ENCODE assay signal across 8 mouse cellular contexts in genomic region chr8:93626807-93627526, GRCm38 (mm10).
A peak's percentile ranks its signal among the peaks of the same experiment; 100 is the strongest.
DNase-seq lines count a peak whose midpoint lies in the region; ATAC-seq and TF ChIP-seq lines count a peak whose summit lies in the region.

No protein-coding gene starts in this region.

- no peak for TF ChIP-seq CTCF in kidney, postnatal 0 days (IDR thresholded peaks at IDR 0.05; ENCODE audit: low read depth)
- TF ChIP-seq CTCF in forebrain, postnatal 0 days (IDR thresholded peaks at IDR 0.05; ENCODE audit: low read depth) = no peak

- peak overlapping the region; percentile 9 for H3K4me2 ChIP-seq in kidney, postnatal 0 days (ENCODE audit: low read length)
- H3K4me2 ChIP-seq in forebrain, postnatal 0 days (ENCODE audit: low read depth) = peak overlapping the region; percentile 25
- peak overlapping the region; percentile 41 for H3K4me2 ChIP-seq in hindbrain, embryonic 15.5 days

- no peak overlapping the region for H3K4me3 ChIP-seq in kidney, postnatal 0 days (replicated peaks; ENCODE audit: low read depth, low read length)
- no peak overlapping the region for H3K4me3 ChIP-seq in forebrain, postnatal 0 days (ENCODE audit: low read depth, low read length)
- peak overlapping the region; percentile 6; the same call in 1 of the 2 replicates for H3K4me3 ChIP-seq in hindbrain, embryonic 15.5 days

- no peak overlapping the region for H3K9ac ChIP-seq in kidney, postnatal 0 days (ENCODE audit: low read depth, low read length)
- H3K9ac ChIP-seq in forebrain, postnatal 0 days = 0 out of 2 replicates have a peak overlapping the region, but pooled peaks have one; percentile 22
- H3K9ac ChIP-seq in hindbrain, embryonic 15.5 days = no peak overlapping the region

- no peaks in the 10 kb centered on the region for H3K9me3 ChIP-seq in kidney, postnatal 0 days (replicated peaks; ENCODE audit: low read length)
- no peaks in the 10 kb centered on the region for H3K9me3 ChIP-seq in forebrain, postnatal 0 days (ENCODE audit: low read length)
- no peaks in the 10 kb centered on the region for H3K9me3 ChIP-seq in hindbrain, embryonic 15.5 days

- no peaks in the 10 kb centered on the region for H3K27me3 ChIP-seq in kidney, postnatal 0 days (ENCODE audit: insufficient read depth, low read length)
- no peaks in the 10 kb centered on the region for H3K27me3 ChIP-seq in forebrain, postnatal 0 days (ENCODE audit: insufficient read depth, low read length)
- no peaks in the 10 kb centered on the region for H3K27me3 ChIP-seq in hindbrain, embryonic 15.5 days

- ATAC-seq in kidney, postnatal 0 days (replicated peaks; ENCODE audit: low FRiP score, low read depth) = peak; percentile 36; the same call in 1 of the 2 replicates
- ATAC-seq in forebrain, postnatal 0 days = peak; percentile 80
- peak; percentile 90 for ATAC-seq in hindbrain, embryonic 15.5 days (ENCODE audit: low FRiP score, low read depth)

- peak; percentile 62 for DNase-seq in kidney, postnatal 0 days (ENCODE audit: low spot score)
- no peak for DNase-seq in kidney, adult 11 months
- DNase-seq in cerebellum, adult 8-10 months = peak; percentile 72
- DNase-seq in forebrain, postnatal 0 days = peak; percentile 76
- DNase-seq in lung, postnatal 10 days = peak; percentile 36
- DNase-seq in retina, postnatal 1 day = peak; percentile 89
- DNase-seq in spleen, adult 12 weeks (ENCODE audit: low spot score) = no peak

- WGBS in kidney, postnatal 0 days = 28% methylated on average over 18 of the region's 18 CpGs
- 15% methylated on average over 18 of the region's 18 CpGs for WGBS in forebrain, postnatal 0 days
- WGBS in hindbrain, embryonic 15.5 days = 14% methylated on average over 18 of the region's 18 CpGs

- no peak overlapping the region for H3K27ac ChIP-seq in kidney, postnatal 0 days
- H3K27ac ChIP-seq in forebrain, postnatal 0 days (ENCODE audit: low read depth, low read length) = 0 out of 2 replicates have a peak overlapping the region, but pooled peaks have one; percentile 0
- peak overlapping the region; percentile 61 for H3K27ac ChIP-seq in hindbrain, embryonic 15.5 days (replicated peaks)

- H3K4me1 ChIP-seq in kidney, postnatal 0 days (replicated peaks; ENCODE audit: insufficient read depth, low read length) = 0 out of 2 replicates have a peak, but pooled peaks cover 6% of the 10 kb centered on the region
- peaks cover 5% of the 10 kb centered on the region; the same call in 1 of the 2 replicates for H3K4me1 ChIP-seq in forebrain, postnatal 0 days (ENCODE audit: insufficient read depth)
- H3K4me1 ChIP-seq in hindbrain, embryonic 15.5 days (replicated peaks) = peaks cover 14% of the 10 kb centered on the region

- no peaks in the 10 kb centered on the region for H3K36me3 ChIP-seq in kidney, postnatal 0 days (ENCODE audit: insufficient read depth, low read length)
- H3K36me3 ChIP-seq in forebrain, postnatal 0 days (ENCODE audit: insufficient read depth) = no peaks in the 10 kb centered on the region
- H3K36me3 ChIP-seq in hindbrain, embryonic 15.5 days = no peaks in the 10 kb centered on the region

Comparison
In these comparisons a context has a peak if more than half of its experiments do, and no peak if none do; other contexts are left out.
1. DNase-seq: peak in kidney, postnatal 0 days (single experiment), cerebellum, adult 8-10 months (single experiment), forebrain, postnatal 0 days (single experiment), lung, postnatal 10 days (single experiment) and retina, postnatal 1 day (single experiment); none in kidney, adult 11 months (single experiment) and spleen, adult 12 weeks (single experiment).
2. ATAC-seq: peak in every context shown above with its lines; median percentile 90 in hindbrain, embryonic 15.5 days; 80 in forebrain, postnatal 0 days; 36 in kidney, postnatal 0 days.
3. Peak in every context shown above with its lines, with median percentiles within 50 percentile points of each other: H3K4me2 ChIP-seq.